Mouse (Mus musculus) gastrocnemius, postnatal 10 days (tissue): ENCODE results near the gene Esrrg. TPM values are rescaled to one million over a fixed set of nuclear protein-coding genes. Genes with fewer than 3 reads are reported as not detected.

Experiments used
- DNase-seq: peaks from one replicate; pipeline ENCODE4 v3.0.0; 2021; ENCODE audit warnings: mixed read lengths
- total RNA-seq, 2 experiments: library from RNA; stranded (reverse); gene quantifications; 2 replicates each; pipeline ENCODE4 v1.2.3; 2021

Gene Esrrg
- total RNA-seq, 2 experiments from 2014 or later: 10.6 to 11.3 TPM

GRCm38 (mm10) chr1:187779589-187780178 is 171.1 kb downstream of the Esrrg start:
- DNase-seq: no peak

GRCm38 (mm10) chr1:187785226-187785625 is 176.6 kb downstream of the Esrrg start:
- no peak for DNase-seq

GRCm38 (mm10) chr1:187787055-187788016 is 178.7 kb downstream of the Esrrg start:
- DNase-seq: no peak

- DNase-seq: no peak
Measured at GRCm38 (mm10) chr1:187794240-187794930, 185.8 kb downstream of the Esrrg start.

- DNase-seq: no peak
Measured at GRCm38 (mm10) chr1:187795551-187795950, 187.0 kb downstream of the Esrrg start.

- no peak for DNase-seq
Measured at GRCm38 (mm10) chr1:187799300-187799699, 190.7 kb downstream of the Esrrg start.

GRCm38 (mm10) chr1:187800761-187801160 is 192.2 kb downstream of the Esrrg start:
- DNase-seq: no peak

GRCm38 (mm10) chr1:187803566-187803965 is 195.0 kb downstream of the Esrrg start:
- no peak for DNase-seq

- no peak for DNase-seq
Measured at GRCm38 (mm10) chr1:187803997-187804396, 195.4 kb downstream of the Esrrg start.

- no peak for DNase-seq
Measured at GRCm38 (mm10) chr1:187805001-187805400, 196.4 kb downstream of the Esrrg start.

- no peak for DNase-seq
Measured at GRCm38 (mm10) chr1:187807477-187808390, 199.1 kb downstream of the Esrrg start.

- no peak for DNase-seq
Measured at GRCm38 (mm10) chr1:187808391-187808922, 199.9 kb downstream of the Esrrg start.

- DNase-seq: no peak
Measured at GRCm38 (mm10) chr1:187809546-187809945, 201.0 kb downstream of the Esrrg start.

- no peak for DNase-seq
Measured at GRCm38 (mm10) chr1:187819406-187819805, 210.8 kb downstream of the Esrrg start.

GRCm38 (mm10) chr1:187821368-187821811 is 212.8 kb downstream of the Esrrg start:
- DNase-seq: no peak

GRCm38 (mm10) chr1:187823351-187823750 is 214.8 kb downstream of the Esrrg start:
- no peak for DNase-seq

GRCm38 (mm10) chr1:187825421-187826097 is 217.0 kb downstream of the Esrrg start:
- DNase-seq: no peak

- no peak for DNase-seq
Measured at GRCm38 (mm10) chr1:187826140-187826539, 217.5 kb downstream of the Esrrg start.

GRCm38 (mm10) chr1:187826869-187827268 is 218.3 kb downstream of the Esrrg start:
- DNase-seq: no peak

GRCm38 (mm10) chr1:187830937-187831336 is 222.3 kb downstream of the Esrrg start:
- no peak for DNase-seq

- no peak for DNase-seq
Measured at GRCm38 (mm10) chr1:187832851-187833250, 224.3 kb downstream of the Esrrg start.
